Mouse (Mus musculus) left cerebral cortex, postnatal 14 days (tissue): Measurements from ENCODE around the gene Gnai2. TPM values are rescaled to one million over a fixed set of nuclear protein-coding genes. Genes with fewer than 3 reads are reported as not detected.

Experiments
- DNase-seq, 2 experiments: peaks; one replicate each; pipeline ENCODE4 v3.0.0; 2021 to 2022; ENCODE audit warnings: low spot score in 2 of 2, mixed read lengths in 1 of 2
- intact Hi-C: fragments of 180-260 bp; cut with DNase I; formaldehyde crosslinking; loops from one replicate; pipeline ENCODE4 v1.15.1; 2025
- long read RNA-seq, 2 experiments: library from polyadenylated mRNA; stranded (forward); transcript quantifications; one replicate each; pipeline ENCODE4 v2.0.0; 2021
- total RNA-seq, 2 experiments: library from RNA; stranded (reverse); gene quantifications; 2 replicates each; pipeline ENCODE4 v1.2.3; 2021

Gene Gnai2
- total RNA-seq = 100 to 1,000 TPM; 205 to 220 TPM
- long read RNA-seq, experiment 1, transcript Gnai2-202 (9 exons, 1,777 nt) = minor isoform, 11 of 154 reads
- long read RNA-seq, experiment 1, transcript Gnai2-206 (2 exons, 595 nt) = minor isoform, 8 of 154 reads
- long read RNA-seq, experiment 1, transcript Gnai2-201 (9 exons, 2,215 nt) = major isoform, 119 of 154 reads
- long read RNA-seq, experiment 1, partial matches to known transcripts = 11 of 154 reads
- long read RNA-seq, experiment 1, other reads (novel, unspliced or antisense) = 5 of 154 reads
- long read RNA-seq, experiment 2, transcript Gnai2-206 (2 exons, 595 nt) = minor isoform, 13 of 160 reads
- long read RNA-seq, experiment 2, transcript Gnai2-201 (9 exons, 2,215 nt) = major isoform, 116 of 160 reads
- long read RNA-seq, experiment 2, transcript Gnai2-202 (9 exons, 1,777 nt) = minor isoform, 10 of 160 reads
- long read RNA-seq, experiment 2, partial matches to known transcripts = 12 of 160 reads
- long read RNA-seq, experiment 2, other reads (novel, unspliced or antisense) = 9 of 160 reads

GRCm38 (mm10) chr9:107635279-107636028, at the start of gene Gnai2:
TSS of gene Gnai2 (minus strand) at chr9:107635367.
- intact Hi-C loops = no loop called here
- DNase-seq = peak; percentile 91

DNA sequence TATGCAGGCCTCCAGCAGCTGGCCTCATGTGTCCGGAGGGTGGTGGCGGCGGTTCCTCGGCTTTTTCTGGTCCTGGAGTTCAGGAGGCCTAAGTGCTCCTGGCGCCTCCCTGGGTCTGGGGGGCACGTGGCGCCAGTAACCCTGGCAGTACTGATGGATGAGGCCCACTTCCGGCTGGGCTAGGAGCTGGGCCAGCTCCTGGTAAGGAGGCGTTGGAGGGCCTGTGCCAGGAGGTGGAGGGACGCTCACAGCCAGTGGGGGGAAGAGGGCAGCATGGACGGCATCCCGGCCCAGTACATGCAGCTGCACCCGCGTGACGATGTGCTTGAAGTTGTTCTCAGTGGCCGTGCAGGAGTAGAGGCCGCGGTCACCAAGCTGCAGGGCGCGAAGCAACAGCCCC, 47.2 kb upstream of the Gnai2 start:
- DNase-seq = no peak
- intact Hi-C loops = no loop called here

GRCm38 (mm10) chr9:107679501-107679900, 44.3 kb upstream of the Gnai2 start, which contains the start of gene Gnat1:
TSS of gene Gnat1 (minus strand) at chr9:107679712.
- intact Hi-C loops = no loop called here

DNA sequence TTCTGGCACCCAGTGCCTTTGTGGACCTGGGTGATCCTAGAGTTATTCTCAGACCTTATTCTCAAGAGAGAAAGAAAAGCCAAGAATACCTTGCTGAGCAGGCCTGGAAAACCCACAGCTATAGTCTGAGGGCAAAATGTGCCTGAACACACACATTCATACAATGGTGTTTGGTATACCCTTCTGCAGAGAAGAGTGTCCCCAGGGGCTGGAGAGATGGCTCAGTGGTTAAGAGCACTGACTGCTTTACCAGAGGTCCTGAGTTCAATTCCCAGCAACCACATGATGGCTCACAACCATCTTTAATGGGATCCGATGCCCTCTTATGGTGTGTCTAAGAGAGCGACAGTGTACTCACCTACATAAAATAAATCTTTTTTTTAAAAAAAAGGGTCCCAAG, 43.7 kb upstream of the Gnai2 start:
- no peak for DNase-seq
- intact Hi-C loops = no loop called here

More at GRCm38 (mm10) chr9:107679501-107679900, 44.3 kb upstream of the Gnai2 start, which contains the start of gene Gnat1:
- DNase-seq = no peak

- DNase-seq = peak; percentile 89 to 94
Observed at GRCm38 (mm10) chr9:107677819-107678526, 42.8 kb upstream of the Gnai2 start.

DNA sequence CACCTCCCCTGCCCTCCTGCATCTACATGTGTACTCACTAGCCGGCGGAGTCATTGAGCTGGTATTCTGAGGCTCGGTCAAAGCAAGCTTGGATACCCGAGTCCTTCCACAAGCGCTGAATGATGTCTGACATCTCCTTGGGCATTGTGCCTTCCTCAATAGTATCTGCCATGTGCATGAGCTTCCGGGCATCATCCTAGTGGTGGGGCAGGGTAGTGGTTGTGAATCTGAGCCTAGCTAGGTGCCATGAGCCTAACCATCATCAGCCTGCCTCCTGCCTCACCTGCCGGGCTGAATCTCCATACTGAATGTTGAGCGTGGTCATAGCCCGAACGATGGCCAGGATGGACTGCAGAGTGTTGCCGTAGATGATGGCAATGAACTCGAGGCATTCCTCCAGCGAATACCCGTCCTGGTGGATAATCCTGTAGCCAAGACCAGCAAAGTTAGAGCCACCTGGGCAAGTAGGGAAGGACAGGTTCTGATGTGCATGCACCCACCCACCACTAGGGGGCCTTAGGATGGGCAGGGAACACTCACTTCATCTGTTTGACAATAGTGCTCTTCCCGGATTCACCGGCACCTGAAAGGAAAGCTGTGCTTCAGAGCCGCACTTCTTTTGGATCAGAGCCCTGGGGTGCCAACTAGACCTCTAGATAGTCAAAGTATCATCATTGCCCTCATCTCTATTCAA, 42.1 kb upstream of the Gnai2 start:
- DNase-seq = no peak
- intact Hi-C loops = loop anchor here (2.0 kb wide), 1 partner anchor 74 kb away; no protein-coding TSS in a partner anchor

More at GRCm38 (mm10) chr9:107677819-107678526, 42.8 kb upstream of the Gnai2 start:
- intact Hi-C loops = loop anchor here (2.0 kb wide), 1 partner anchor 75 kb away; no protein-coding TSS in a partner anchor

- DNase-seq = peak; percentile 34 to 68
Observed at GRCm38 (mm10) chr9:107676302-107676701, 41.1 kb upstream of the Gnai2 start.

GRCm38 (mm10) chr9:107675671-107676301, 40.6 kb upstream of the Gnai2 start:
- DNase-seq = peak; percentile 71 to 77
- intact Hi-C loops = loop anchor here (1.0 to 2.0 kb wide), 2 partner anchors 30 to 73 kb away; no protein-coding TSS in a partner anchor

More at GRCm38 (mm10) chr9:107676302-107676701, 41.1 kb upstream of the Gnai2 start:
- intact Hi-C loops = loop anchor here (1.0 to 2.0 kb wide), 2 partner anchors 31 to 74 kb away; no protein-coding TSS in a partner anchor

- intact Hi-C loops = no loop called here
Observed at GRCm38 (mm10) chr9:107674609-107675429, 39.7 kb upstream of the Gnai2 start.

DNA sequence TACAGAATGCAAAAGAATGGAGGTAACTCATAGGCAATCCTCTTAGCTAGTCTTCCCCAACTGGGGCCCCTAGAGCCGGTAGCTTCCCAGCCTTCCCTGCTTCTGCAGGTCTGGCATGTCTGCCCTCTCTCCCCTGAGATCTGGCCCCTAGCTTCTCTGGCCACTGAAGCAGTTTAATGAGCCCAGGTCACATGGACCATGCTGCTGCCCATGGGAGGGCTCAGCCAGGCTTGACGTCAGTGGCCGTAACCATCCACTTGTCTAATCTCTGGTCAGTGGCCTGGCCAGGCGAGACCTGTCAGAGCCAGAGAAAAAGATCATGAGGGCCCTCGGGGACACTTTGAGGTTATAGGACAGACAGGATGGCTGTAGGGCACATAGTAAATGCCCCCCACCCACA, 35.1 kb upstream of the Gnai2 start:
- intact Hi-C loops = no loop called here
- DNase-seq = no peak

More at GRCm38 (mm10) chr9:107674609-107675429, 39.7 kb upstream of the Gnai2 start:
- DNase-seq = no peak

GRCm38 (mm10) chr9:107669480-107669945, 34.3 kb upstream of the Gnai2 start, which contains the start of gene Slc38a3:
TSS of gene Slc38a3 (minus strand) at chr9:107669530.
- intact Hi-C loops = no loop called here
- DNase-seq = no peak

GRCm38 (mm10) chr9:107668916-107669315, 33.7 kb upstream of the Gnai2 start:
- intact Hi-C loops = no loop called here
- DNase-seq = no peak

DNA sequence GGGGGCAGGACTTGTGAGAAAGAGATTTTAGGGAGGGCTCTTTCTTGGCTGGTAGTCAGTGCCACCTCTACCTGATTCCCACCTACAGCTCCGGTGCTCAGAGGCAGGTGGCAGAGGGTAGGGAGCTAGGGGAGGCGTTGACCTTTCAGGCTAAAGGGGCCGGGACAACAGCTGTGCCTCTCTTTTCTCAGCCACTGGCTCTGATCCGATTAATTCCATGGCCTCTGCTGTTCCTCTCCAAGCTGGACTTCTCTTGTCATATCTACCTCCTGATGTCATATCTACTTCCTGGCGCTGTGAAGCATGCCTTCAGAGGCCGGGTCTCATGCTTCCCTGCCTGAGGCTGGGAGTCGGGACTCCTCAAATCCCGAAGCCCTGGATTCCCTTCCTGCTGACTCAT, 32.8 kb upstream of the Gnai2 start:
- no peak for DNase-seq

DNA sequence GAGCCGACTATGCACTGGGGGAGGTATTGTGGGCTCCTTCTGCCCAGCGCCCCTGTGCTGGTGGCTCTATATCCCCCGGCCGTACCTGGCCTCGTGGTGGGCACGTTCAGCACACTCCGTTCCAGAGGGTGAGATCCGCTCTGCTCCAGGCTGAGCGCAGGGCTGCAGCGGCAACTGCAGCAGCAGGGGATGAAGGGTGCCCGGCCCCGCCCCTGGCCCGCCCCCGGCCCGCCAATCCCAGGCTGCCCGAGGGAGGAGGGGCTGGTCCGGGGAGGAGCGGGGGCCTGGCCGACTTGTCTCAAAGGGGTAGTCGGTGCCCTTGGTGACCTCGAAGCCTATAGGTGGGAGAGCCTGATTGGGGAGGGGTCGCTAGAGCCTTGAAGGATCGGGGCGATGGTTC, 32.1 kb upstream of the Gnai2 start:
- peak in 1 of 2 experiments; percentile 52 for DNase-seq
- intact Hi-C loops = no loop called here

More for the DNA sequence above, 32.8 kb upstream of the Gnai2 start:
- intact Hi-C loops = no loop called here

DNA sequence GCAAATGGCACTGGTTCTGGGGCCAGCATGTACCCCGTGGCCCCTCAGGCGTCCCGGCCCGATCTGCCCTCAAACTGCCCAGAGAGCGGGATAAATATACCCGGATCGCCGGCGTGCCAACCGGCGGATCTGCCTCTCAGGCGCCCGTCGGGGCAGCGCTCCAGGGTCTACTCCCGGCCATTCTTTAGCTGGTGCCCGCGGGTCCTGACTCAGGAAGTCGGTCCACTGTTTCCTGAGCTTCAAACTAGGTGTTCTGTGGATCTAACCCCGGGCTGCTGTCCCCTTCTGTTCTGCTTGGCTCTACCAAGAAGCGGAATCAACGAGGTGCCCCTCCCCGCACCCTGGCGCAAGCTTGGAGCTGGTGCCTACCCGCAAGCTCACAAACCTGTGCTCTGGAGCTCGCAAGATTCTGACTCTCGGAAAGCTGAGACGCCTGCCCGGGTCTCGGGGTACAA, 31.6 kb upstream of the Gnai2 start:
- intact Hi-C loops = no loop called here
- no peak for DNase-seq

DNA sequence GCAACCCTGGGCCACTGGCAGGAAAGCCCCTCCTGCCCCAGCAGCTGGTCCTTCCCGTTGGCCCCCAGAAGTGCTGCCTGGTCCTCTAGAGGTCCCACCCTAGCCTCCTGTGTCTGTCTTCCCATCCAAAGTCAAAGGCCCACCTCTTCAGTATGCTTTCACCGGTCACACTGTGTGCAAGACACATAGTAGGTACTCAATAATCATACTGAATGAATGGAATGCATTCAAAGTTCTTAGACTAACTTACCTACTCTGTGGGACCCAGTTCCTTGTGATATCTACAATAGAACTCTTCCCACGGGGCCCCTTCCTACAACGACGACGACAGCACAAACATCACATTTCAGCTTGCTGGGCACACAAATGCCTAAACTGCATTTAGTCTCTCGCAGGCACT, 30.1 kb upstream of the Gnai2 start:
- DNase-seq = no peak
- intact Hi-C loops = no loop called here

DNA sequence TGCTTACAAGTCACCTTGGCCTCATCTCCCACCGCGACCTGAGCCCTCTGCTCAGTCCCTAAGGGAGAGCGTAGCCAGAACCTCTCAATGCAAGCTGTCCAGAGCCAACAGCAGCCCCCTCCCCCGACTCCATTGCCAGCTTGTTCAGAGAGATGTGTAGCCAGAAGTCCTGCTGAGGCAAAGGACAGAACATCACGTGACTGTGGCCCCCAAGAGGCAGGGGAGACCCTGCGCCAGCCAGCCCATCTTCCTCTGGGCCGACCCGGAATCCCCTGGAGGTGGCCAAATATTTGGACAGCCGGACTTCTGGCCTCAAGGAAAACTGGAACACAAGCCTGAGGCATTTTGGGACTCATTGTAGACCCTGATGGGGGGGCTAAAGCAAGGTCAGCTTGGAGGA, 28.4 kb upstream of the Gnai2 start:
- intact Hi-C loops = no loop called here
- DNase-seq = no peak
